Mouse (Mus musculus) lung, postnatal 4 days (tissue): ENCODE results near the gene Meis2.

Source experiments
- DNase-seq, 2 experiments: peaks; one replicate each; pipeline ENCODE4 v3.0.0; 2021

Meis2 gene

GRCm38 (mm10) chr2:115996438-115996837, 69.2 kb downstream of the Meis2 start:
- no peak for DNase-seq

- no peak for DNase-seq
These were observed 71.8 kb downstream of the Meis2 start for GRCm38 (mm10) chr2:115993877-115994276.

- DNase-seq = no peak
These were observed 76.4 kb downstream of the Meis2 start for GRCm38 (mm10) chr2:115989249-115989648.

GRCm38 (mm10) chr2:115988448-115988847, 77.2 kb downstream of the Meis2 start:
- no peak for DNase-seq

- no peak for DNase-seq
These were observed 80.7 kb downstream of the Meis2 start for GRCm38 (mm10) chr2:115984952-115985351.

- no peak for DNase-seq
These were observed 81.2 kb downstream of the Meis2 start for GRCm38 (mm10) chr2:115984487-115984886.

- no peak for DNase-seq
These were observed 85.1 kb downstream of the Meis2 start for GRCm38 (mm10) chr2:115980490-115980889.

- no peak for DNase-seq
These were observed 85.8 kb downstream of the Meis2 start for GRCm38 (mm10) chr2:115979683-115980476.

- DNase-seq = no peak
These were observed 87.0 kb downstream of the Meis2 start for GRCm38 (mm10) chr2:115978666-115979065.

GRCm38 (mm10) chr2:115971296-115971805, 94.3 kb downstream of the Meis2 start:
- no peak for DNase-seq

GRCm38 (mm10) chr2:115970091-115970820, 95.4 kb downstream of the Meis2 start:
- no peak for DNase-seq

- DNase-seq = no peak
These were observed 96.4 kb downstream of the Meis2 start for GRCm38 (mm10) chr2:115969201-115969600.

GRCm38 (mm10) chr2:115964911-115965310, 100.7 kb downstream of the Meis2 start:
- no peak for DNase-seq

GRCm38 (mm10) chr2:115963293-115963835, 102.3 kb downstream of the Meis2 start:
- no peak for DNase-seq

GRCm38 (mm10) chr2:115962728-115963127, 102.9 kb downstream of the Meis2 start:
- no peak for DNase-seq

GRCm38 (mm10) chr2:115962113-115962512, 103.5 kb downstream of the Meis2 start:
- no peak for DNase-seq

- no peak for DNase-seq
These were observed 105.0 kb downstream of the Meis2 start for GRCm38 (mm10) chr2:115960615-115961014.

GRCm38 (mm10) chr2:115956786-115957185, 108.9 kb downstream of the Meis2 start:
- no peak for DNase-seq

- DNase-seq = no peak
These were observed 115.0 kb downstream of the Meis2 start for GRCm38 (mm10) chr2:115950645-115951044.

- DNase-seq = no peak
These were observed 116.8 kb downstream of the Meis2 start for GRCm38 (mm10) chr2:115948630-115949426.

- no peak for DNase-seq
These were observed 117.9 kb downstream of the Meis2 start for GRCm38 (mm10) chr2:115947714-115948226.

- DNase-seq = no peak
These were observed 122.6 kb downstream of the Meis2 start for GRCm38 (mm10) chr2:115943044-115943443.

- no peak for DNase-seq
These were observed 125.8 kb downstream of the Meis2 start for GRCm38 (mm10) chr2:115939849-115940248.
